Mouse (Mus musculus) limb, embryonic 12.5 days (tissue): ENCODE results near the gene Kcnk6. TPM values are rescaled to one million over a fixed set of nuclear protein-coding genes. Genes with fewer than 3 reads are reported as not detected.
"Not testable (repeated sequence)": the region's sequence is repeated elsewhere in the genome, so short reads cannot be mapped to it uniquely, and the experiment has no call there.

Experiments
- ATAC-seq: fragments of 200-750 bp; cut with Nextera tagmentation; 2 replicates; pipeline ENCODE4 v1.8.0; 2017; ENCODE audit warnings: low read depth, moderate TSS enrichment; ENCODE audit not compliant: insufficient number of reproducible peaks, insufficient read depth, low FRiP score, low TSS enrichment
- H3K27ac ChIP-seq: fragments of 300-500 bp; sonication (generic); 2 replicates; pipeline ENCODE4 v1.5.1; 2016; ENCODE audit warnings: mild to moderate bottlenecking, moderate library complexity
- H3K27me3 ChIP-seq: fragments of 300-500 bp; sonication (generic); 2 replicates; pipeline ENCODE4 v1.6.1; 2016; ENCODE audit warnings: mild to moderate bottlenecking, moderate library complexity
- H3K36me3 ChIP-seq: fragments of 300-500 bp; sonication (generic); 2 replicates; pipeline ENCODE4 v1.6.1; 2016; ENCODE audit warnings: mild to moderate bottlenecking, moderate library complexity
- H3K4me1 ChIP-seq: fragments of 300-500 bp; sonication (generic); replicated peaks from 2 replicates; pipeline ENCODE4 v1.6.1; 2016
- H3K4me2 ChIP-seq: fragments of 300-500 bp; sonication (generic); 2 replicates; pipeline ENCODE4 v1.6.1; 2016; ENCODE audit warnings: mild to moderate bottlenecking, moderate library complexity
- H3K4me3 ChIP-seq: fragments of 300-500 bp; sonication (generic); replicated peaks from 2 replicates; pipeline ENCODE4 v1.5.1; 2016; ENCODE audit warnings: mild to moderate bottlenecking
- H3K9ac ChIP-seq: fragments of 300-500 bp; sonication (generic); replicated peaks from 2 replicates; pipeline ENCODE4 v1.6.1; 2016; ENCODE audit warnings: mild to moderate bottlenecking, moderate library complexity
- H3K9me3 ChIP-seq: fragments of 300-500 bp; sonication (generic); 2 replicates; pipeline ENCODE4 v1.6.1; 2016; ENCODE audit warnings: mild to moderate bottlenecking, moderate library complexity
- WGBS: fragments of 180-500 bp; shearing (Covaris S2); methylation state at CpG from one replicate; pipeline ENCODE4 v1.1.7; 2016; 5-methylcytosine and 5-hydroxymethylcytosine counted together
- polyA plus RNA-seq: library from polyadenylated mRNA; unstranded; fragments of >200 nt; fragmentation: Nextera tagmentation; extraction: Ambion mirVana; gene quantifications from 2 replicates; pipeline ENCODE4 v1.2.1, GENCODE M21; 2016

Kcnk6 gene
- polyA plus RNA-seq, 1 experiment from 2014 or later: 1.0 TPM

- Histone ChIP-seq H3K9me3 (peaks cover 1% of the 10 kb centered on the region), H3K27me3 (peaks cover 18% of the 10 kb centered on the region), H3K36me3 (no peaks in the 10 kb centered on the region), H3K4me1 (peaks cover 11% of the 10 kb centered on the region), H3K4me3 (0 out of 2 replicates have a peak overlapping the region, but pooled peaks have one; percentile 11), H3K4me2 (peak overlapping the region; percentile 48), H3K9ac (no peak overlapping the region), H3K27ac (no peak overlapping the region)
- 70% methylated on average over 13 of the region's 13 CpGs for WGBS
- peak; percentile 16; the same call in 1 of the 2 replicates for ATAC-seq
Measured at GRCm38 (mm10) chr7:29225520-29225919, 6.8 kb downstream of the Kcnk6 start.

- H3K27me3 ChIP-seq: peaks cover 12% of the 10 kb centered on the region
- 10% methylated on average over 16 of the region's 16 CpGs for WGBS
- peaks cover 8% of the 10 kb centered on the region for H3K9me3 ChIP-seq
- peak overlapping the region; percentile 11; the same call in 1 of the 2 replicates for H3K4me3 ChIP-seq
- H3K9ac ChIP-seq: peak overlapping the region; percentile 32; the same call in 1 of the 2 replicates
- H3K27ac ChIP-seq: no peak overlapping the region
- H3K36me3 ChIP-seq: no peaks in the 10 kb centered on the region
- no peak; the same call in 1 of the 2 replicates for ATAC-seq
- H3K4me2 ChIP-seq: peak overlapping the region; percentile 48
- H3K4me1 ChIP-seq: peaks cover 11% of the 10 kb centered on the region
Measured at GRCm38 (mm10) chr7:29224756-29225394, 7.4 kb downstream of the Kcnk6 start.

GRCm38 (mm10) chr7:29214846-29215245 is 17.5 kb downstream of the Kcnk6 start:
- no peak overlapping the region for H3K4me2 ChIP-seq
- H3K4me1 ChIP-seq: peaks cover 6% of the 10 kb centered on the region; the same call in 1 of the 2 replicates
- H3K4me3 ChIP-seq: no peak overlapping the region
- H3K9ac ChIP-seq: no peak overlapping the region
- no peaks in the 10 kb centered on the region for H3K36me3 ChIP-seq
- WGBS: 39% methylated on average over 15 of the region's 15 CpGs
- H3K9me3 ChIP-seq: peaks cover 6% of the 10 kb centered on the region
- no peak overlapping the region for H3K27ac ChIP-seq
- H3K27me3 ChIP-seq: peaks cover 18% of the 10 kb centered on the region
- no peak for ATAC-seq

- 72% methylated on average over 2 of the region's 2 CpGs for WGBS
- 0 out of 2 replicates have a peak overlapping the region, but pooled peaks have one; percentile 28 for H3K4me3 ChIP-seq
Measured at GRCm38 (mm10) chr7:29214236-29214635, 18.1 kb downstream of the Kcnk6 start.

GRCm38 (mm10) chr7:29213675-29214082 is 18.6 kb downstream of the Kcnk6 start, which contains the start of gene Catsperg1:
TSS of gene Catsperg1 (minus strand) at chr7:29214035.
- no peak within 1 kb of the TSS for H3K27ac ChIP-seq
- H3K9ac ChIP-seq: no peak within 1 kb of the TSS; the same call in 1 of the 2 replicates
- H3K4me2 ChIP-seq: peak within 1 kb of the TSS; percentile 55
- peaks cover 18% of the 10 kb centered on the region for H3K27me3 ChIP-seq
- H3K9me3 ChIP-seq: no peaks in the 10 kb centered on the region; the same call in 1 of the 2 replicates
- ATAC-seq: peak; percentile 73
- H3K4me1 ChIP-seq: peaks cover 6% of the 10 kb centered on the region; the same call in 1 of the 2 replicates
- no peaks in the 10 kb centered on the region for H3K36me3 ChIP-seq
- peak within 1 kb of the TSS; percentile 28 for H3K4me3 ChIP-seq
- 2% methylated on average over 20 of the region's 20 CpGs for whole genome bisulfite sequencing

More at GRCm38 (mm10) chr7:29214236-29214635, 18.1 kb downstream of the Kcnk6 start:
- Histone ChIP-seq H3K9me3 (no peaks in the 10 kb centered on the region; the same call in 1 of the 2 replicates), H3K27me3 (peaks cover 18% of the 10 kb centered on the region), H3K4me1 (peaks cover 6% of the 10 kb centered on the region; the same call in 1 of the 2 replicates), H3K4me2 (peak overlapping the region; percentile 55), H3K27ac (no peak overlapping the region), H3K36me3 (no peaks in the 10 kb centered on the region), H3K9ac (no peak overlapping the region)
- no peak for ATAC-seq

- not testable (repeated sequence) for H3K9me3 ChIP-seq, H3K4me1 ChIP-seq, H3K9ac ChIP-seq, H3K27ac ChIP-seq, ATAC-seq, H3K36me3 ChIP-seq
- H3K4me3 ChIP-seq: peak overlapping the region; percentile 28
- WGBS: 14% methylated on average over 40 of the region's 40 CpGs
- peaks cover 18% of the 10 kb centered on the region for H3K27me3 ChIP-seq
- peak overlapping the region; percentile 55 for H3K4me2 ChIP-seq
Measured at GRCm38 (mm10) chr7:29212775-29213560, 19.3 kb downstream of the Kcnk6 start.

GRCm38 (mm10) chr7:29212199-29212765 is 20.0 kb downstream of the Kcnk6 start:
- Histone ChIP-seq H3K4me2 (peak overlapping the region; percentile 55), H3K27me3 (peaks cover 18% of the 10 kb centered on the region), H3K9ac (no peak overlapping the region), H3K9me3 (no peaks in the 10 kb centered on the region; the same call in 1 of the 2 replicates), H3K36me3 (no peaks in the 10 kb centered on the region), H3K27ac (no peak overlapping the region), H3K4me1 (peaks cover 6% of the 10 kb centered on the region; the same call in 1 of the 2 replicates), H3K4me3 (peak overlapping the region; percentile 28; the same call in 1 of the 2 replicates)
- WGBS: 12% methylated on average over 26 of the region's 26 CpGs
- no peak for ATAC-seq

GRCm38 (mm10) chr7:29211415-29212198 is 20.7 kb downstream of the Kcnk6 start:
- Histone ChIP-seq H3K4me3 (peak overlapping the region; percentile 27), H3K9me3 (no peaks in the 10 kb centered on the region; the same call in 1 of the 2 replicates), H3K27me3 (peaks cover 18% of the 10 kb centered on the region), H3K36me3 (no peaks in the 10 kb centered on the region), H3K4me2 (peak overlapping the region; percentile 55), H3K27ac (peak overlapping the region; percentile 26; the same call in 1 of the 2 replicates), H3K4me1 (peaks cover 6% of the 10 kb centered on the region; the same call in 1 of the 2 replicates), H3K9ac (no peak overlapping the region)
- peak; percentile 60; the same call in 1 of the 2 replicates for ATAC-seq
- 6% methylated on average over 34 of the region's 34 CpGs for WGBS

GRCm38 (mm10) chr7:29211013-29211412 is 21.3 kb downstream of the Kcnk6 start:
- H3K4me2 ChIP-seq: peak overlapping the region; percentile 55
- peaks cover 18% of the 10 kb centered on the region for H3K27me3 ChIP-seq
- WGBS: 22% methylated on average over 13 of the region's 15 CpGs
- not testable (repeated sequence) for H3K9me3 ChIP-seq, H3K36me3 ChIP-seq, H3K9ac ChIP-seq, H3K4me1 ChIP-seq
- peak; percentile 28; the same call in 1 of the 2 replicates for ATAC-seq
- peak overlapping the region; percentile 27 for H3K4me3 ChIP-seq
- H3K27ac ChIP-seq: 0 out of 2 replicates have a peak overlapping the region, but pooled peaks have one; percentile 26

GRCm38 (mm10) chr7:29202577-29202976 is 29.7 kb downstream of the Kcnk6 start:
- Histone ChIP-seq H3K4me3 (no peak overlapping the region), H3K36me3 (no peaks in the 10 kb centered on the region), H3K9me3 (no peaks in the 10 kb centered on the region), H3K4me1 (no peaks in the 10 kb centered on the region), H3K27me3 (no peaks in the 10 kb centered on the region), H3K4me2 (no peak overlapping the region), H3K9ac (no peak overlapping the region), H3K27ac (no peak overlapping the region)
- WGBS: 83% methylated on average over 6 of the region's 6 CpGs
- no peak for ATAC-seq
